Mouse (Mus musculus) ovary, adult 18-20 months (tissue): ENCODE measurements around the gene Ablim2.
A peak's percentile ranks its signal among the peaks of the same experiment; 100 is the strongest.

Experiments
- DNase-seq: peaks from one replicate; pipeline ENCODE4 v3.0.0; 2022; ENCODE audit warnings: low spot score, mixed read lengths

The Ablim2 gene

DNA sequence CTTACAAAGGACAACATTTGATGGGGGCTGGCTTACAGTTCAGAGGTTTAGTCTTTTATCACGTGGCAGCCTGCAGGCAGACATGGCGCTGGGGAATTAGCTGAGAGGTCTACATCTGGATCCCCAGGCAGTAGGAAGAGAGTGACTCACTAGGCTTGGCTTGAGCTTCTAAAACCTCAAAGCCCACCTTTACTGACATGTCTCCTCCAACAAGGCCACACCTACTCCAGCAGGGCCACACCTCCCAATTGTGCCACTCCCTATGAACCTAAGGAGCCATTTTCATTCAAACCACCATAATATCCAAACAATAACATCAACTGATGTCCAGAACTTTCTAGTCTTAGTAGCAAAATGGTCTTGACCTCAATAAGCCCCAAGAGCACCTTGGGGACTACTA lies 12.6 kb downstream of the Ablim2 start:
- DNase-seq: no peak

GRCm38 (mm10) chr5:35770891-35771663 lies 13.4 kb downstream of the Ablim2 start:
- peak; percentile 44 for DNase-seq

GRCm38 (mm10) chr5:35773274-35774136 lies 15.8 kb downstream of the Ablim2 start:
- DNase-seq: no peak

DNA sequence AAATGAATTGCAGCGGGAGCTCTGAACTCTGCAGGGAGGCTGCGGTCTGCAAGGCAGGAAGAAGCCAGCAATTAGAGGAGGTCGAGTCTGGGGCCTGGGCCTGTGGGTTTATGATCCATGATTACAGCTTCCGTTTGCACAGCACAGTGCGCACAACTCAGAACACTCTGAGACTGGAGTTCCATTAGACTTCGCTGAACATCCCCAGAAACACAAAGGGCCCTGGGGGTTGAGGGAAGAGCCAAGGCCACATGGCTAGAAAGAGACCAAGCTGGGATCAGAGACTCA lies 16.4 kb downstream of the Ablim2 start:
- no peak for DNase-seq

GRCm38 (mm10) chr5:35781116-35781515 lies 23.4 kb downstream of the Ablim2 start:
- no peak for DNase-seq

DNA sequence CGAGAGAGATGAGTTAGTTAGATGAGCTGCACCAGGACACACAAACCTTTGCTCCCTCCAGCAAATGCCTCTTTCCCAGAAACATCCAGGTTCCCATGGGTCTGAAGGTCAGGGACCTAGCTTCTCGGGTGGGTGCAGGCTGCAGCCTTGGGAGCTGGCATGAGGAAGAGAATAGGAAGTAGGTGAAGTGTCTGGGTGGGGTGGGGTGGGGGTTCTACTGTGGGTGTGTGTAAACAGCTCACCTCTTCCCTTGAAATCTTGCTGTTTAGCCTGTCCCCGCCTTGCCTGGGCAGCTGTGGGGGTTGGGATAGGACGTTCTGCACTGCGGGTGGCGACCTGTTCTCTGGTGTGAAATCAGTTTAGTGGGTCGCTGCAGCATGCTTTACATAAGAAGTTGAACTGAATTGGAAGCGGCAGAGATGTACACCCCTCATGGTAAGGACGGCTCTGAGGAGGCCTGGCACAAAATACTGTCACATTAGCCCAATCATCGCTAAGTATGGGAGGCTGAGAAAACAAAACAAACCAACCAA lies 25.0 kb downstream of the Ablim2 start:
- DNase-seq: no peak

- no peak for DNase-seq
Observed at GRCm38 (mm10) chr5:35785853-35786252, 28.2 kb downstream of the Ablim2 start.

DNA sequence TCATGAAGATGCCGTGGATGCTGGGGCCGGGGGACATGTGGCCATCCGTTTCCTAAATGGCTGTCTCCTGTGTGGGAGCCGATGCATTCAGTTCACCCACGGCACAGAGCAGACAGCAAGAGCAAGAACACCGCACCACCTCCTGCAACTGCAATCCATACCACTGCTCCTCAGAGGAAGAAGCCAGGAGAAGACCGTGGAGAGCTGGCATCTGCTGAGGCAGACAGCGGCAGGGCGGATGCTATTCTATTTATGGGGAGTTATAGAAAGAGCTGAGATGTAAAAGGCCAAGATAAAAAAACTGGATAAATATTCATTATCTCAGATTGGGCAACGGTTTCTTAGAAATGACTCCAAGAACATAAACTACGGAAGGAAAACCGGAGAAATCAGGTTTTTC lies 30.2 kb downstream of the Ablim2 start:
- DNase-seq: no peak

DNA sequence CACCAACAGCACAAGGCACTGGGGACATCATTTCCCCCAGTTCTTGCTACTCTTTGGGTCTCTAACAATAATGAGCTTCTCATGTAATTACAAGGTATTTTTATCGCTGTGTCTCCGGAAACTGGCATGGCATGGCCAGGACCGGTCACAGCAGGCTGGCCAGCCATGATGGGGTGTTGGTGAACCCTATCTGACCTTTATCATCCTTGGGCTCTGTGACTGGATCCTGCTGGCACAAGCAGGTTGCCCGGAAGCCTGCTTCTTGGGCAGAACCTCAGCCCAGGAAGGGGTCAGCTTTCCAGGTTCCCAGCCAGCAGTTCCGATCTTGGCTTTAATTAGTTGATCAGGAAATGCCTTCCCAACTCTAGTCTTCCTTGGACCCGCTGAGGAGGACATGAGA lies 31.0 kb downstream of the Ablim2 start:
- DNase-seq: no peak

GRCm38 (mm10) chr5:35789697-35790096 lies 32.0 kb downstream of the Ablim2 start:
- DNase-seq: no peak

DNA sequence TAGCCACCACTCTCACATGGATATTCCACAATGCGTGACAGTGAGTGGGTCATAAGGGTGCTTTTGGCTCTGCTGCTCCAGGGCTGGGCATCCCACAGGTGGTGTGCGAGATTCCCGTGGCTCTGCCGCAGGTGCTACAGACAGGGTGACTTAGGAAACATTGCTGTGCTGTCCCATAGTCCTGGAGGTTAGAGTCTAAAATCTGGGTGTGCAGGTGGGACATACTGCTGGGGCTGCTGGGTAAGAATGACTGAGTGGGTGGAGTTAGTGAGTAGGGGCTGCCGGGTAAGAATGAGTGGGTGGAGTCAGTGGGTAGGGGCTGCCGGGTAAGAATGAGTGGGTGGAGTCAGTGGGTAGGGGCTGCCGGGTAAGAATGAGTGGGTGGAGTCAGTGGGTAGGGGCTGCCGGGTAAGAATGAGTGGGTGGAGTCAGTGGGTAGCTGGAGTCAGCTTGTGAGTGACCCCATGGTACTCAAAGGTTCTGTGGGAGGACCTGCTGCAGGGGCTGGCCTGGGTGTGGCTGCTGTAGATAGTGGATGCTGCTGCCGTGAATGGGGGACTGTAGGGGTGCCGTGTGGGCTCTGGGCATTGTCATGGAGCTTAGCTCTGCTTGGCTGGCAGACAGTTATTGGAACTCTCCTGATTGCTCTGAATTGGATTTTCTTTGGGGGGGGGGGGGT lies 32.8 kb downstream of the Ablim2 start:
- DNase-seq: no peak

- DNase-seq: no peak
Observed at GRCm38 (mm10) chr5:35793971-35794370, 36.3 kb downstream of the Ablim2 start.

DNA sequence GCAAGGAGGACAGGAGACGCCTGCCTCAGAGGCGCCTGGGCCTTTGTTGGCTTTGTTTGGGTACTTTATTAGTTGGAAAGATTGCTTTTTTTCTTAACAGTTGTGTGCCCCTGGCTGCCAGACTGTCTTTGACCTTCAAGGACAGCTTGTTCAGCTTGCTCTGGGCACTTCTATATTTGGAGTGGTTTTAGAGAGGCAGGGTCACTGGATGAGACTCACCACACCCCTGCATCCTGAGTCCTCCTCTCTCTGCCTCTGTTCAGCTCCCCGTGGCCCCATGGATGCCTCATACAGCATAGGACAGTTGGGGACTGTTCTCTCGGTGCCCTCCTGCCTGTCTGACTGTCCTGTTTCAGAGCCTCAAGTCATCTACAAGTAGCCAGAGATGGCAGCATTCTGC lies 37.3 kb downstream of the Ablim2 start:
- DNase-seq: peak; percentile 57

GRCm38 (mm10) chr5:35795481-35796048 lies 37.9 kb downstream of the Ablim2 start:
- peak; percentile 40 for DNase-seq

GRCm38 (mm10) chr5:35796136-35796535 lies 38.5 kb downstream of the Ablim2 start:
- no peak for DNase-seq

- no peak for DNase-seq
Observed at GRCm38 (mm10) chr5:35799090-35799489, 41.4 kb downstream of the Ablim2 start.

DNA sequence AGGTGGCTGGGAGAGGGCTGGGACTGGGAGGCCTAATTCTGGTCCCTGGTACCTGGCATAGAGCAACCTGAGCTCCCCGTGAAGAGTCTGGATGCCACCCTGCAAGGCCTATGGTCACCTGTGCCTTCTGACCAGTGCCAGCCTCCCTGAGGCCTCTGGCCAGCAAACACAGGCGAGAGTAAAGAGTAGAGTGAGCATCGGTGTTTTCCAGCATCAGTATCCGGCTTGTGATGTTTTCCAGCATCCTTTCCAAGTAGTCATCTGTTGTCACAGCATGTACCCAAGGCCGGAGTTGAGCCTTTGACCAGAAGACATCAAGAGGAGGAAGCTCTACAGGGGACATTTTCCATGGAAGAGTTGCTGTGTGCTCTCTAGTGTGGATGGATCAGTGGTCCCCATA lies 45.7 kb downstream of the Ablim2 start:
- no peak for DNase-seq

DNA sequence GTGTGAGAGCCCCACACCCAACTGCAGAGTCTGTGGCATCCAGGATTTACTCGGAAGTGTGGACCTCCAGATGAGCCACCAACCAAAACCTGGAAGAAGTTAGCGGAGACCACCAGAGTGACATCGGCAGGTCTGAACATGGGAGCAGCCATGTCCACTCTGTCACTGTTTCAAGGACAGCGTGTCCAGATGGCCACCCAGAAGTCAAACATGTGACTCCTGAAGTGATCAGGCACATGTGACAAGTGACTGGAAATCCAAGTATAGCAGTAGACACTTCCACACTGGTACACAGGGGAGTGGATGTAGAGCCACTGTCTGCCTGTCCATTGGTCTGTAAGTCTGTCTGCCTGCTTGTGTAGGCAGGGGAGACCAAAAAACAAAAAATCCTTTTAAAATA lies 47.0 kb downstream of the Ablim2 start:
- DNase-seq: no peak

DNA sequence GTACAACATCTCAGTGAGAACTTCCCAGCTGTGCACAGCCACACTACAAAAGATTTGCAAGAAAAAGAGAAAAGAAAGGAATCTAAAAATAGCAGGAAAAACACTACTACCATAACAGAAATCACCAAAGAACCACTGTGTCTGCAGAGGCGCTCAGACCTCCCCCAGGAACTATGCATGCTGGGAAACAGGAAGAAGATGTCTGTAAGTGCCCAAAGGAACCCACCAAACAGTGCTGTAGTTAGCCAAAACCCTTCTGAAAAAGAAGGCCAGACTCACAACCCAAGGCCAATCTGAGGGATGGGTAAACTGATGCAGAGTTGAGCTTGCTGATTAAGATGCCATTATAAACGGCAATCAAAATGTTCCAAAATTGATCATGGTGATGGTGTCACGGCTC lies 47.5 kb downstream of the Ablim2 start:
- no peak for DNase-seq

GRCm38 (mm10) chr5:35807018-35807417 lies 49.3 kb downstream of the Ablim2 start:
- DNase-seq: no peak

GRCm38 (mm10) chr5:35810526-35810925 lies 52.8 kb downstream of the Ablim2 start:
- no peak for DNase-seq

DNA sequence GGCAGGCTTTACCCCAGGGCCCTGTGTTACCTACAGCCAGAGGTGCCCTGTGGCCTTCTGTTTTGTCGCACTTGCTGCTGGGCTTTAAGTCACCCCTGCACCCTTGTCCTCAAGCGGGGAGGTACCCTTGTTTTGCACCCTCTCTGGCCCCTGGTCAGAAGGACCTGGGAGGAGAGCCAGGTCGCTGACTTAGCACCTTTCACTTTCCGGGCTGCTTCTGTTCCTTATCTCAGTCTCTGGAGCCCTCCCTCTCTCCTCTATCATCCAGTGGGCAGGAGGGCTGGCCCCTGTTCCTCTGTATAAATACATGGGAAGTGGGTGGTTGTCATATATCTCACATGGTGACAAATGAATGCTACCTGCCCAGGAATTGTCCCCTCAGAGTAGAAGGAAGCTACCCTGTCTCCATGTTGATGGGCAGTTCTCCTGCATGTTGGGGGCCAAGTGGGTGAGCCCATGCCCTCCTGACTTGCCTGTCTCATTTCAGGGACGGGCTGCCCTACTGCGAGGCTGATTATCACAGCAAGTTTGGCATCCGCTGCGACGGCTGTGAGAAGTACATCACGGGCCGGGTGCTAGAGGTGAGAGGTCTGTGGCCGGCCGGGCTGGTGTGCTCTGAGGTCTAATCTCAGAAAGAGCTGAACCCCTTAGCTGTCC lies 54.1 kb downstream of the Ablim2 start:
- no peak for DNase-seq
